Mouse (Mus musculus): ENCODE measurements around the gene Ddx23. TPM values are rescaled to one million over a fixed set of nuclear protein-coding genes. Genes with fewer than 3 reads are reported as not detected.

The Ddx23 gene
- polyA plus RNA-seq (2012; rRNA removed), result 53.4 and 60.5 TPM in 2 replicates

- peak within 1 kb of the TSS; percentile 85 for H3K27ac ChIP-seq (ENCODE audit: insufficient read depth, low read length)
- H3K4me3 ChIP-seq (ENCODE audit: insufficient read depth, low read length), result peak within 1 kb of the TSS; percentile 80
- H3K4me1 ChIP-seq (ENCODE audit: control insufficient read depth, insufficient read depth, low read length), result no peaks in the 10 kb centered on the region
- TF ChIP-seq POLR2A (IDR thresholded peaks at IDR 0.05; ENCODE audit: extremely low read depth, insufficient read depth, low read length) (peak; percentile 79), CTCF (IDR thresholded peaks at IDR 0.05; ENCODE audit: extremely low read depth, insufficient read depth, low read length) (no peak)
Observed at GRCm38 (mm10) chr15:98662567-98663545, at the start of gene Ddx23. Ddx23 (minus strand) TSS chr15:98662894.

GRCm38 (mm10) chr15:98710442-98710841, 47.7 kb upstream of the Ddx23 start:
- no peaks in the 10 kb centered on the region for H3K4me1 ChIP-seq (ENCODE audit: control insufficient read depth, insufficient read depth, low read length)
- no peak overlapping the region for H3K27ac ChIP-seq (ENCODE audit: insufficient read depth, low read length)
- TF ChIP-seq CTCF (IDR thresholded peaks at IDR 0.05; ENCODE audit: extremely low read depth, insufficient read depth, low read length) (peak; percentile 71), POLR2A (IDR thresholded peaks at IDR 0.05; ENCODE audit: extremely low read depth, insufficient read depth, low read length) (no peak)
- H3K4me3 ChIP-seq (ENCODE audit: insufficient read depth, low read length), result no peak overlapping the region

GRCm38 (mm10) chr15:98707766-98708372, 45.2 kb upstream of the Ddx23 start, which contains the start of gene Ccdc65:
Ccdc65 (plus strand) TSS chr15:98708207.
- Histone ChIP-seq H3K4me3 (ENCODE audit: insufficient read depth, low read length) (peak within 1 kb of the TSS; percentile 45), H3K4me1 (ENCODE audit: control insufficient read depth, insufficient read depth, low read length) (no peaks in the 10 kb centered on the region), H3K27ac (ENCODE audit: insufficient read depth, low read length) (no peak within 1 kb of the TSS)
- TF ChIP-seq CTCF (IDR thresholded peaks at IDR 0.05; ENCODE audit: extremely low read depth, insufficient read depth, low read length) (peak; percentile 68), POLR2A (IDR thresholded peaks at IDR 0.05; ENCODE audit: extremely low read depth, insufficient read depth, low read length) (peak; percentile 59; the same call in 1 of the 2 replicates)

- Histone ChIP-seq H3K27ac (ENCODE audit: insufficient read depth, low read length) (no peak overlapping the region), H3K4me3 (ENCODE audit: insufficient read depth, low read length) (no peak overlapping the region), H3K4me1 (ENCODE audit: control insufficient read depth, insufficient read depth, low read length) (no peaks in the 10 kb centered on the region)
- TF ChIP-seq POLR2A (IDR thresholded peaks at IDR 0.05; ENCODE audit: extremely low read depth, insufficient read depth, low read length), result no peak
- no peak for TF ChIP-seq CTCF (IDR thresholded peaks at IDR 0.05; ENCODE audit: extremely low read depth, insufficient read depth, low read length)
Observed at GRCm38 (mm10) chr15:98704312-98704711, 41.6 kb upstream of the Ddx23 start.

GRCm38 (mm10) chr15:98699190-98700105, 36.8 kb upstream of the Ddx23 start:
- H3K27ac ChIP-seq (ENCODE audit: insufficient read depth, low read length), result peak overlapping the region; percentile 60; the same call in 1 of the 2 replicates
- H3K4me1 ChIP-seq (ENCODE audit: control insufficient read depth, insufficient read depth, low read length), result no peaks in the 10 kb centered on the region
- H3K4me3 ChIP-seq (ENCODE audit: insufficient read depth, low read length), result peak overlapping the region; percentile 36
- TF ChIP-seq POLR2A (IDR thresholded peaks at IDR 0.05; ENCODE audit: extremely low read depth, insufficient read depth, low read length) (peak; percentile 32; the same call in 1 of the 2 replicates), CTCF (IDR thresholded peaks at IDR 0.05; ENCODE audit: extremely low read depth, insufficient read depth, low read length) (peak; percentile 57)

- TF ChIP-seq CTCF (IDR thresholded peaks at IDR 0.05; ENCODE audit: extremely low read depth, insufficient read depth, low read length) (no peak), POLR2A (IDR thresholded peaks at IDR 0.05; ENCODE audit: extremely low read depth, insufficient read depth, low read length) (no peak)
Observed at GRCm38 (mm10) chr15:98696216-98696615, 33.5 kb upstream of the Ddx23 start.

GRCm38 (mm10) chr15:98695726-98696125, 33.0 kb upstream of the Ddx23 start:
- TF ChIP-seq POLR2A (IDR thresholded peaks at IDR 0.05; ENCODE audit: extremely low read depth, insufficient read depth, low read length) (no peak), CTCF (IDR thresholded peaks at IDR 0.05; ENCODE audit: extremely low read depth, insufficient read depth, low read length) (no peak)
- H3K4me3 ChIP-seq (ENCODE audit: insufficient read depth, low read length), result no peak overlapping the region
- H3K27ac ChIP-seq (ENCODE audit: insufficient read depth, low read length), result no peak overlapping the region
- H3K4me1 ChIP-seq (ENCODE audit: control insufficient read depth, insufficient read depth, low read length), result peaks cover 4% of the 10 kb centered on the region; the same call in 1 of the 2 replicates

More at GRCm38 (mm10) chr15:98696216-98696615, 33.5 kb upstream of the Ddx23 start:
- H3K4me1 ChIP-seq (ENCODE audit: control insufficient read depth, insufficient read depth, low read length), result no peaks in the 10 kb centered on the region
- no peak overlapping the region for H3K27ac ChIP-seq (ENCODE audit: insufficient read depth, low read length)
- H3K4me3 ChIP-seq (ENCODE audit: insufficient read depth, low read length), result no peak overlapping the region

- no peak for TF ChIP-seq POLR2A (IDR thresholded peaks at IDR 0.05; ENCODE audit: extremely low read depth, insufficient read depth, low read length)
- no peak for TF ChIP-seq CTCF (IDR thresholded peaks at IDR 0.05; ENCODE audit: extremely low read depth, insufficient read depth, low read length)
- Histone ChIP-seq H3K4me1 (ENCODE audit: control insufficient read depth, insufficient read depth, low read length) (peaks cover 4% of the 10 kb centered on the region), H3K27ac (ENCODE audit: insufficient read depth, low read length) (peak overlapping the region; percentile 39; the same call in 1 of the 2 replicates), H3K4me3 (ENCODE audit: insufficient read depth, low read length) (no peak overlapping the region)
Observed at GRCm38 (mm10) chr15:98692171-98692715, 29.5 kb upstream of the Ddx23 start.
